Mouse (Mus musculus): ENCODE measurements at regions not wholly inside any gene's neighbourhood (a gene's known extent, or its start where the extent isn't known, plus 50 kb on each side); places are given as distances from the start of the nearest gene placed in this dataset.

DNA sequence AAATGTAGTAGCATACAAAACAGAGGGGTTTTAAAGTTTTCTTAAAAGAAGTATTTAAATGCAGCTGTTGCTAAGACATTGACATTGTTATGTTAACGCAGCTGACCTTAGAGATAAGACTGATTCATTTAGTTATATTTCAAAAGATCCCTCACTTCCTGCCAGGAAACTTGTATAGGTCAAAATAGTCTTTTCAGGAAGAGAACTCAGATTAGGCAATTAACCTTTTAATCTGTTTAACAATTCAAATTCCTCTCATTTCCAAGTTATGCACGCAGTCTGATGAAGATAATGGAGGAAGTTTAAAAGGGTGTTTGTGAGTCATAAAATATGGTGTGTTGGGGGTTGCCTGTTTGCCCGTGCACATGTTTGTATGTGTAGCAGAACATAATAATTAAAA is 448.5 kb downstream of the Tmtc2 start:
- no peak for DNase-seq (ENCODE audit: low read depth, low spot score)

DNA sequence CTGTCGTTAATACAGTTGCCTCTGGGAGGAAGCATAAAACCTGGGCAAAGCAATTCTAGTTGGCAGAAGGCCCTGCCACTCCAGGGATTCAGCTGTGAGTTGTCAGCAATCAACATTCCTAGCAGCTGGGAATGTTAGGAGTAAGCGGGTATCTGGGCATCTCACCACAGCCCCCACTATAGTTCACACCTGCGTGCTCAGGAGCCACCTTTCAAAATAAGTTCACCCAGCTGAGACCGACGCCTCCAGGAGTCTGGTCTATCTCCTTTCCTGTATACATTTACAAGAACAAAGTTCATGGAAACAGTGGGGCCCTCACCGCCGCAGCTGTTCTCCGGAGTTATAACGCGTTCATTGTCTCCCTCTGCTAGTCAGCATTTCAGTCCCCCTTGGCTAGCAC is 454.0 kb downstream of the Tmtc2 start:
- DNase-seq (ENCODE audit: low read depth, low spot score) = no peak

DNA sequence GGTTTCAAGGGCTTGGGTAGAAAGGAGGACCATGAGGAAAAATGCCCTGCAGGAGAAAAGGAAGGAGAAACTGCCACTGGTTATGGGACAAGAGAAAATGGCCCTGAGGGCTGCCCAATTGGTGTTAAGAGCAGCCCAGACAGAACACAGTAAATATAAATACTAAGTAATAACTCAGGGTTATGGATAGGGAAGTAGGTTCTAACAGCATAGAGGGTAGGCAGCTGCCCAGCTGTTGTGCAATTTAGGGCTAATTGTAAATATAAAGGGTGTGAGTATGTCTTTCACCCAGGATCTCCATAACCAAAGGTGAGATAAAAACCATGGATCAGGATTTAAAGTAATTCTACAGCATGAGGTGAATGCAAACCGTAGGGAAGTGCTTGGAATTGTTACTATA is 458.1 kb downstream of the Tmtc2 start:
- no peak for DNase-seq (ENCODE audit: low read depth, low spot score)

DNA sequence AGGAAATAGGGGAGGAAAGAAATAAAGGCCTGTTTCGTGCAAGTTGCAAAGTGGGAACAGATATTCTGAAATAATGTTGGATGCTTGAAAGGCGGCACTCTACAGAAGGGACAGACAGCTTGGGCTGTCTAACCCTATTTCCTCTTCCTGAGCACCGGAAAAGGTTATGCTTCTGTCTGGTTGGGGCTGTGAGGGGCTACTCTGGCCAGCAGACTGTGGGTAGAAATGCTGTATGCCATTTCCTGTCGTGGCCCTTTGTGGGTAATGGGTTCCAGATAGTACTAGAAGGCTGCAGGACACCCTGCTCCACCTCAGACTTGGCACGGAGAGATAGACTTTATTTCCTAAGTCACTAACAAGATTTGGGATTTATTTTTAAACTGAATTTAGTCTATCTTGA is 459.3 kb downstream of the Tmtc2 start:
- no peak for DNase-seq (ENCODE audit: low read depth, low spot score)

DNA sequence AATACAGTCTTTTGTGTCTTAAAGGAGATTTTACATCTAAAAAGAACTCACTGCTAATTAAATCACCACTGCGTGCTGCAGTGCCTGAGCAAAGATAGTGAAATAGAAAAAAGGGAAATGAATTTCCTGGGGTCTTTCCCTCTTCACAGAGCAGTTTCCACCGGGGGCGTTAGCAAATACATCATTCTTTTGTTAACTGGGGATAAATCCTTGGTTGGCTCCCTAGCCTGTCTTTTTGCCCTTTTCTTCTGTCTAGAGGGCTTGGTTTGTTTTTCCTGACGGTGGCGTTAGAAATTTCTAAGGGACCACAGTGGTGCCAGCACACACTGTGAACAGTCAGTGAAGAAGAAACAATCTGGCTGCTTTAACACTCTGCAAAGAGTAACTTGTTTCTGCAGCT is 464.0 kb downstream of the Tmtc2 start:
- DNase-seq (ENCODE audit: low read depth, low spot score) = no peak

DNA sequence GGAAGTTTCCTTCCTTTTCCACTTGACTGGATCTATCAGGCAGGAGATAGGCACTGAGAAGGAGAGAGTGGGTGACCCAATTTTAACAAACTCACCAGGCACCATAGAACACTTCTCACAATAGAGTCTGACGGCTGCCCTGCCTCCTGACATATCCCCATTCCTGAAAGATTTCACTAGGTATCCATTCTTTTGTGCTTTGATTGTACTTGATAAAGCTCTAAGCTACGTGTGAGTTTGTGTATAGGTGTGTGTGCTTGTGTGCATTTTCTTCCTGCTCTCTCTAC is 477.3 kb downstream of the Tmtc2 start:
- no peak for DNase-seq (ENCODE audit: low read depth, low spot score)

DNA sequence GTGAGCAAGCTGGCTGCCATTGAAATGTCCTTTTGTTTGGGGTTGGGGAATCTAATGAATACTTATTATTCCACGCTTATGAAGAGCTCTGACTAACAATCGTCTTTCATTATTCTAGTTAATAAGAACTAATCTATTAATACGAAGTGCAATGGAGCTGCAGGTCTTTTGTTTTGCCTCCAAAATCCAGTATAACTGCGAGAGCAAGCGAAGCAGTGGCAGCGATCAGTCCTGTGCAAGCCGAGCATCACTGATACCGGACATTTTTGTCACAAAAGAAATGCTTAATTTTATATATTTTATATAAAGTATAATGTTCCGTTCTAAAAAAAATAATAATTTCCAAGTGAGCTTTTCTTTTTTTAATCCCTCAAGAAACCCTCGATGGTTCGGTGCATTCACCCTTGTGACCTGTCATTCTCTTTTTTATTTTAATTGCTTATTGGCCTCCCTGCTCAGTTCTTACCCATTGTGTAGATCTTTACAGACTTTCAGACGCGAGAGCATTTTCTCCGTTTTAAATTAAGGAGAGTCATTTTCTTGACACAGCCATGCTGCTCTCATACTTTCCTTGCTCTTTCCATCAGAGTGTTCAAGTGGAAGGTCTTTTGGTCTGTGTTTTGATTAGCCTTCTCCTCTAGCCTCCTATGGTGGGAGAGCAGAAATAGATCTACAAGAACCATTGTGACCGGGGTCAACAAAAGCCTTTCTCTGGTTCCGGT is 477.8 kb downstream of the Tmtc2 start:
- DNase-seq (ENCODE audit: low read depth, low spot score) = no peak

DNA sequence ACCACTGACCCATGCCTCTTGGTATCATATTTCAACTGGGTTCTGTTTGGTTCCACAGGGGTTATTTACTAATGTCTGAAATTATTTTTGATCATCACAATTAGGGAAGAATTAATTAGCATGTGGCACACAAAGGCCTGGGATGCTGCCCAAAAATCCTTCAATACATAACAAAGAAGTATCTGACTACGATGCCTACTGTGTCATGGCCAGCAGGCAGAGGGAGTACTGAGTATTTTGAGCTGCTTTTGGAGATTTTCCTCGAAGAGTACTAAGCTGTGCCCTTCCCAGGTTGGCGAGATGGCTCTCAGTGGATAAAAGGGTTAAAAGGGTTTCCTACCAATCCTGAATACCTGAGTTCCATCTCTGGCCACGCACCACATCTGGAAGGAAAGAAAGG is 478.5 kb downstream of the Tmtc2 start:
- DNase-seq (ENCODE audit: low read depth, low spot score) = no peak

DNA sequence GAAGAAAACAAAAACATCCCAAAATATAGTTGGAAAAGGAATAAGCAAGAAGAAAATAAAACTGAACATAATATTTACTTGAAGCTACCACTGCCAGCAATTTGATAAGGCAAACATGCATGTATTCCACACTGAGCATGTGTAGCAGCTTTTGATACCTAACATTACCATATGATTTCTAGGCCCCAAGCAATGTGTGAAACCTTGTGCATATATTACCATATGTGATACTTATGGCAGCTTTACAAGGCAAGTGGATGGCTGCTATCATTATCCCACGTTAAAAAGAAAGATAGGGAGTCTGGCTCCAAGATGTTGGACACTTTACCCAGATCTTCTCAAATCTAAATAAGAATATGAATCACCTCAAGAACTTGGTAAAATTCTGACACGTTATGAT is 497.4 kb downstream of the Tmtc2 start:
- no peak for DNase-seq (ENCODE audit: low read depth, low spot score)

DNA sequence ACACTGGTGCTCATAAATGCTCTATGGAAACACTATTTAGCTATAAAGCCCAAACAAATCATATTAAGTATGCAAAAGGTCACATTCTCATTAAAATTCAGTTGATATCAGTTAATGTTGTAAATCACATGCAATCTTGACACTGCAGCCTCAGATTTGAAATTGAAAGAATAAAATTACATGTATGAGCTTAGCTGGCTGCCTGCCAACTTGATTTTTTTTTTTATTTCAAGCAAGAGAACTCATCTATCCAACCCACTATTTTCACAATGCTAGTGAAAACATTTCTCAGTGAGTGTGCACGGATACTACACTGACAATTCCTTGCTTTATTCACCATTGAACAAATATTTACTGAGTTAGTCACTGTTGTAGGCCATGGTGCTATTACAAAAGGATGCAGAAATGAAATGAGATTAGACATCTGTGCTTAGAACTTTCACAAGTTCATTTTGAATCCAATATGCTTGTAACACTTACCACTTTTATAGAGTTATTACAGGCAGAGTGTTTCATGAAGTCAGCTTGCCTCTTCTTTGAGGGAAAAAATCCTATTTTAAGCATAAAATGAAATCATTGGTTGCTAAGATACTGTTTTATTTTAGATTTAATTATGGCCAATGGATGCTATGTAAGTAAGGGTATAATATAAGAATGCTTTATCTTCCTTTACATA is 539.4 kb downstream of the Tmtc2 start:
- DNase-seq (ENCODE audit: low read depth, low spot score) = no peak

DNA sequence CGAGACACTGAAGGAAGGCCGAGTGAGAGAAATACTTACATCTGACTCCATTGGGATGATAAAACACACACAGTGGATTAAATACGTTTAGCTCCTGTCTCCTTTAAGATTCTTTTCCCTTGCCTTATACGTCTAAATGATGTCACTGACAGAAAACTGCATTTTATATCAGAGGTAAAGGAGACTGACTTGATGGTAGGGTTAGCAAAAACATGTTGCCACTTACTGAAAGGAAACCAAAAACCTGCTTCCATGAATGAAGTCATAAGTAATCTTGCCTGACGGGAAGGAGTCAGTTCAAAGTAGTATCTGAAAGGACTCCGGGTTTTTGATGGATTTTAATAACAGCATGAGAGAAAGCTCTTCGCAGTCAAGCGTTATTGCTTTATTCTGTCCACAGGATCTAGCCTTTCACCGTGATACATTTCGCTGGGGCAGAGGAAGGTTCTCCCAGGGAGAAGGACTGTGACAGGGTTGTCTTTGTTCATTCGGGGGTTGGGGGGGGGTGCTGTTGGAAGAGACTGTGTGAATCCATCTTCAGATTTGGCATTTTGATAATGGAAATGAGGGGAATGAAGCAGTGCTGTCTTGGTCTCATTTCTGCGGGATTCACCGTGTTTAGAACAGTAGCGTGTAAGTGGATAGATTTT is 553.7 kb downstream of the Tmtc2 start:
- DNase-seq (ENCODE audit: low read depth, low spot score) = no peak

DNA sequence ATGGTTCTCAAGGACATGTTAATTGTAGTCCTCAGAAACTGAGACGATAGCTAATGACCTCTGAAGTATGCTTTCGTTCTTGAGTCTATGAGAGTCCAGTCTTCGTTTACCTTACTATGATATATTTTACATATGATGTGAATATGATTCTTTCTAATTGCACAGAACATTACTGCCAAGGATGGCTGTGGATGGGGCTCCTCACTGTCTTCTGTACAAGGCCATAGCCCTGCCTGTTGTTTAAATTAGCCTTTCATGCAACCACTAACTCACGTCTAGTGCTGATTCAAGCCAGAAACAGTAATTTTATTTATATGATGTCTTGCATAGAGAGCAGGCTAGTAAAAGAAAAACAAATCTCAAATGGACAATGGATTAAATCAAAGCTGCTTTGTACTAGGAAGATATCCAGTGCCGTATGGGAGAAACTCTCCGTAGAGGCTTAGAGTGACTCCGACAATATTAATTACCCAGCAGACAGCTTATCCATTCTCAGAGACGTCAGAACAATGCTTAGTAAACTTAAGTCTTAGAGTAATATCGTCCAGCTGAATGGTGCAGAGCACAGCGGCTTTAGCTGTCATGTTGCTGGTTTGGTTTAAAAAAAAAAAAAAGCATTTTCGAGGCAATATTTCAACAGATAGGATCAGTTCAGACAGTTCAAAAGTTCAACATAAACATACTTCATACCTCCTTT is 554.3 kb downstream of the Tmtc2 start:
- peak; percentile 31 for DNase-seq (ENCODE audit: low read depth, low spot score)
